Mouse (Mus musculus): ENCODE results near the gene Adamts15. TPM values are rescaled to one million over a fixed set of nuclear protein-coding genes. Genes with fewer than 3 reads are reported as not detected.

Gene Adamts15
- total and polyA plus RNA-seq, 2 experiments from 2014 or later = 2.5 to 10.9 TPM

- Histone ChIP-seq H3K27ac (ENCODE audit: low read depth, low read length) (no peak overlapping the region), H3K9ac (no peak overlapping the region), H3K9me3 (ENCODE audit: low read length) (no peaks in the 10 kb centered on the region), H3K36me3 (ENCODE audit: insufficient read depth) (no peaks in the 10 kb centered on the region), H3K4me1 (ENCODE audit: insufficient read depth) (no peaks in the 10 kb centered on the region), H3K4me2 (ENCODE audit: low read depth) (no peak overlapping the region), H3K27me3 (ENCODE audit: insufficient read depth, low read length) (no peaks in the 10 kb centered on the region), H3K4me3 (ENCODE audit: low read depth, low read length) (no peak overlapping the region)
- no peak for DNase-seq
- 54% methylated on average over 3 of the region's 3 CpGs for WGBS
- ATAC-seq = no peak
- TF ChIP-seq CTCF (IDR thresholded peaks at IDR 0.05; ENCODE audit: low read depth) = no peak
These were observed 8.8 kb downstream of the Adamts15 start for GRCm38 (mm10) chr9:30913429-30913828.

- Histone ChIP-seq H3K27ac (ENCODE audit: low read depth, low read length) (no peak overlapping the region), H3K9me3 (ENCODE audit: low read length) (no peaks in the 10 kb centered on the region), H3K36me3 (ENCODE audit: insufficient read depth) (no peaks in the 10 kb centered on the region), H3K4me2 (ENCODE audit: low read depth) (no peak overlapping the region), H3K27me3 (ENCODE audit: insufficient read depth, low read length) (no peaks in the 10 kb centered on the region), H3K4me1 (ENCODE audit: insufficient read depth) (no peaks in the 10 kb centered on the region), H3K4me3 (ENCODE audit: low read depth, low read length) (no peak overlapping the region), H3K9ac (no peak overlapping the region)
- ATAC-seq (no peak), DNase-seq (no peak)
- 69% methylated on average over 3 of the region's 3 CpGs for WGBS
- TF ChIP-seq CTCF (IDR thresholded peaks at IDR 0.05; ENCODE audit: low read depth) = no peak
These were observed 10.1 kb downstream of the Adamts15 start for GRCm38 (mm10) chr9:30912161-30912560.

GRCm38 (mm10) chr9:30910491-30910890 is 11.8 kb downstream of the Adamts15 start:
- H3K36me3 ChIP-seq (ENCODE audit: insufficient read depth) = no peaks in the 10 kb centered on the region
- no peak for DNase-seq
- H3K9me3 ChIP-seq (ENCODE audit: low read length) = no peaks in the 10 kb centered on the region
- 79% methylated on average over 5 of the region's 5 CpGs for WGBS
- no peak overlapping the region for H3K4me2 ChIP-seq (ENCODE audit: low read depth)
- ATAC-seq = no peak
- H3K9ac ChIP-seq = no peak overlapping the region
- H3K27me3 ChIP-seq (ENCODE audit: insufficient read depth, low read length) = no peaks in the 10 kb centered on the region
- TF ChIP-seq CTCF (IDR thresholded peaks at IDR 0.05; ENCODE audit: low read depth) = no peak
- no peak overlapping the region for H3K27ac ChIP-seq (ENCODE audit: low read depth, low read length)
- no peak overlapping the region for H3K4me3 ChIP-seq (ENCODE audit: low read depth, low read length)
- H3K4me1 ChIP-seq (ENCODE audit: insufficient read depth) = no peaks in the 10 kb centered on the region

- H3K27me3 ChIP-seq (ENCODE audit: insufficient read depth, low read length) = no peaks in the 10 kb centered on the region
- H3K9ac ChIP-seq = no peak overlapping the region
- TF ChIP-seq CTCF (IDR thresholded peaks at IDR 0.05; ENCODE audit: low read depth) = no peak
- H3K4me2 ChIP-seq (ENCODE audit: low read depth) = no peak overlapping the region
- no peaks in the 10 kb centered on the region for H3K36me3 ChIP-seq (ENCODE audit: insufficient read depth)
- no peak for DNase-seq
- WGBS = 81% methylated on average over 5 of the region's 5 CpGs
- H3K4me1 ChIP-seq (ENCODE audit: insufficient read depth) = no peaks in the 10 kb centered on the region
- no peak for ATAC-seq
- no peaks in the 10 kb centered on the region for H3K9me3 ChIP-seq (ENCODE audit: low read length)
- no peak overlapping the region for H3K4me3 ChIP-seq (ENCODE audit: low read depth, low read length)
- H3K27ac ChIP-seq (ENCODE audit: low read depth, low read length) = no peak overlapping the region
These were observed 13.3 kb downstream of the Adamts15 start for GRCm38 (mm10) chr9:30908973-30909372.

GRCm38 (mm10) chr9:30908296-30908690 is 14.0 kb downstream of the Adamts15 start:
- Histone ChIP-seq H3K4me2 (ENCODE audit: low read depth) (no peak overlapping the region), H3K36me3 (ENCODE audit: insufficient read depth) (no peaks in the 10 kb centered on the region), H3K27ac (ENCODE audit: low read depth, low read length) (no peak overlapping the region), H3K4me3 (ENCODE audit: low read depth, low read length) (no peak overlapping the region), H3K4me1 (ENCODE audit: insufficient read depth) (no peaks in the 10 kb centered on the region), H3K9me3 (ENCODE audit: low read length) (no peaks in the 10 kb centered on the region), H3K9ac (no peak overlapping the region), H3K27me3 (ENCODE audit: insufficient read depth, low read length) (no peaks in the 10 kb centered on the region)
- DNase-seq (no peak), ATAC-seq (no peak)
- WGBS = 87% methylated on average over 5 of the region's 5 CpGs
- no peak for TF ChIP-seq CTCF (IDR thresholded peaks at IDR 0.05; ENCODE audit: low read depth)

GRCm38 (mm10) chr9:30907677-30908295 is 14.5 kb downstream of the Adamts15 start:
- DNase-seq (no peak), ATAC-seq (no peak)
- no peaks in the 10 kb centered on the region for H3K27me3 ChIP-seq (ENCODE audit: insufficient read depth, low read length)
- no peaks in the 10 kb centered on the region for H3K36me3 ChIP-seq (ENCODE audit: insufficient read depth)
- TF ChIP-seq CTCF (IDR thresholded peaks at IDR 0.05; ENCODE audit: low read depth) = no peak
- H3K9me3 ChIP-seq (ENCODE audit: low read length) = no peaks in the 10 kb centered on the region
- no peak overlapping the region for H3K9ac ChIP-seq
- H3K27ac ChIP-seq (ENCODE audit: low read depth, low read length) = no peak overlapping the region
- H3K4me3 ChIP-seq (ENCODE audit: low read depth, low read length) = no peak overlapping the region
- WGBS = 41% methylated on average over 5 of the region's 5 CpGs
- no peak overlapping the region for H3K4me2 ChIP-seq (ENCODE audit: low read depth)
- no peaks in the 10 kb centered on the region for H3K4me1 ChIP-seq (ENCODE audit: insufficient read depth)

GRCm38 (mm10) chr9:30906426-30906825 is 15.8 kb downstream of the Adamts15 start:
- WGBS = 92% methylated on average over 4 of the region's 4 CpGs

More at GRCm38 (mm10) chr9:30906426-30906825, 15.8 kb downstream of the Adamts15 start:
- Histone ChIP-seq H3K4me1 (ENCODE audit: insufficient read depth) (no peaks in the 10 kb centered on the region), H3K27me3 (ENCODE audit: insufficient read depth, low read length) (no peaks in the 10 kb centered on the region), H3K4me3 (ENCODE audit: low read depth, low read length) (no peak overlapping the region), H3K4me2 (ENCODE audit: low read depth) (no peak overlapping the region), H3K36me3 (ENCODE audit: insufficient read depth) (no peaks in the 10 kb centered on the region), H3K9ac (no peak overlapping the region), H3K9me3 (ENCODE audit: low read length) (no peaks in the 10 kb centered on the region), H3K27ac (ENCODE audit: low read depth, low read length) (no peak overlapping the region)
- no peak for DNase-seq
- no peak for TF ChIP-seq CTCF (IDR thresholded peaks at IDR 0.05; ENCODE audit: low read depth)
- ATAC-seq = no peak

Measured in forebrain, postnatal 0 days (tissue).